8 mouse cellular contexts compared by ENCODE assay signal in genomic region chr8:85026670-85027515, GRCm38 (mm10). TPM values are rescaled to one million over a fixed set of nuclear protein-coding genes. Genes with fewer than 3 reads are reported as not detected.
DNase-seq lines count a peak whose midpoint lies in the region; ATAC-seq and TF ChIP-seq lines count a peak whose summit lies in the region.

Gene Trir, plus strand, starts transcription at chr8:85026823.

- H3K4me3 ChIP-seq in cortical plate, adult 2 months (ENCODE audit: insufficient read depth, low read length), result peak within 1 kb of the TSS; percentile 96

- no peak for TF ChIP-seq CTCF in cortical plate, adult 2 months (IDR thresholded peaks at IDR 0.05; ENCODE audit: extremely low read depth, insufficient read depth, low read length)

- TF ChIP-seq POLR2A in cortical plate, adult 2 months (IDR thresholded peaks at IDR 0.05; ENCODE audit: extremely low read depth, insufficient read depth, low read length), result peak; percentile 94

- peak; percentile 96 for DNase-seq in gastrocnemius, postnatal 10 days
- peak; percentile 97 for DNase-seq in induced T-regulatory cell, adult 2 months (ENCODE audit: low read depth)
- peak; percentile 84 to 96 for DNase-seq in left cerebral cortex, adult 9 months (ENCODE audit: low spot score in 2 of 2)
- peak; percentile 93 for DNase-seq in right cerebral cortex, postnatal 14 days
- peak; percentile 96 to 97 for DNase-seq in urinary bladder, postnatal 36 days (ENCODE audit: low spot score in 2 of 2)

- peak within 1 kb of the TSS; percentile 96 for H3K27ac ChIP-seq in cortical plate, adult 2 months (ENCODE audit: insufficient read depth, low read length)

- ATAC-seq in activated CD4-positive, CD25-positive, alpha-beta regulatory T cell, adult 4 months, result peak; percentile 55
- ATAC-seq in megakaryocyte progenitor cell, adult 5-6 weeks (replicated peaks; ENCODE audit: poor library complexity), result peak; percentile 84

- peaks cover 10% of the 10 kb centered on the region for H3K4me1 ChIP-seq in cortical plate, adult 2 months (ENCODE audit: control insufficient read depth, insufficient read depth, low read length)

RNA-seq across cellular contexts. Expression of gene Trir, which starts in this region (rescaled TPM):
- polyA plus RNA-seq in activated CD4-positive, CD25-positive, alpha-beta regulatory T cell, adult 4 months (2017; shearing (Covaris generic)), result 10 to 100 TPM; 26.8 to 30.5 TPM
- 118 and 119 TPM in 2 replicates for polyA plus RNA-seq in cortical plate, adult 2 months (2012; rRNA removed)
- 10 to 100 TPM; 94.0 to 98.0 TPM for total RNA-seq in gastrocnemius, postnatal 10 days (2021)
- 132 and 138 TPM in 2 replicates for total RNA-seq in megakaryocyte progenitor cell, adult 5-6 weeks (2015)
- 212 and 224 TPM in 2 replicates for total RNA-seq in megakaryocyte progenitor cell, adult 5-6 weeks (2017)

Comparison
In these comparisons a context has a peak if more than half of its experiments do, and no peak if none do; other contexts are left out.
1. Peak in every context shown above with its lines: DNase-seq, ATAC-seq, H3K4me3 ChIP-seq and H3K27ac ChIP-seq.